Comparison of ENCODE assay signal across 17 mouse cellular contexts in the genomic region with DNA sequence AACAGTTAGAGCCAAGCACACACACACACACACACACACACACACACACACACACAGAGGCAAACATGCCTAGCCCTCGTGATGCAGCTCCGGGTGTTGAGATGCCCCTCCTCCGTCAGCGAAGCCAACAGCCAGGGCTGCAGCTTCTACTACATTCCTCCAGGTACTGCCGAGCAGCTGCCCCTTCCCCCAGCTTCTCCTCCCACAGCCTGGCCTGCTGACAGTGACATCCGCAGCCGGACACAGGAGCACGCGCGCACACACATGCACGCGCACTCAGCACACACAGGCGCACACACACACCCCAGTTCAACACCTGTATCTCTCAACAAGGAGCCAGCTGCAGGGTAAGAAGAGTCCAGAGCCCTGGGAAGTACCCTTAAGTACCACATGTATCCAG. TPM values are rescaled to one million over a fixed set of nuclear protein-coding genes. Genes with fewer than 3 reads are reported as not detected.
DNase-seq lines count a peak whose midpoint lies in the region; ATAC-seq lines count a peak whose summit lies in the region.
"Had no signal": no experiment of that assay in that cellular context is flagged by ENCODE, and none has a peak within 500 bp of the region (broad histone marks: within the 10 kb centered on the region; RNA-seq: fewer than 3 reads in every experiment).

No protein-coding gene starts in this region.

- no peaks in the 10 kb centered on the region for H3K36me3 ChIP-seq in hindbrain, embryonic 11.5 days (ENCODE audit: control insufficient read depth, insufficient read depth, low read length)
- H3K36me3 ChIP-seq in hindbrain, embryonic 10.5 days = no peaks in the 10 kb centered on the region
- H3K36me3 ChIP-seq in midbrain, embryonic 15.5 days (replicated peaks) = no peaks in the 10 kb centered on the region
- H3K36me3 ChIP-seq: embryonic facial prominence, embryonic 12.5 days; G1E; heart, embryonic 13.5 days; liver, embryonic 12.5 days had no signal

- no peak for ATAC-seq in hindbrain, embryonic 11.5 days (ENCODE audit: low FRiP score)
- 0 out of 2 replicates have a peak, but pooled peaks have one; percentile 4 for ATAC-seq in midbrain, embryonic 15.5 days (replicated peaks)
- ATAC-seq: liver, embryonic 12.5 days had no signal

- peaks cover 15% of the 10 kb centered on the region for H3K4me1 ChIP-seq in hindbrain, embryonic 11.5 days (replicated peaks; ENCODE audit: control insufficient read depth, insufficient read depth, low read length)
- H3K4me1 ChIP-seq in hindbrain, embryonic 10.5 days (replicated peaks) = peaks cover 59% of the 10 kb centered on the region
- peaks cover 64% of the 10 kb centered on the region for H3K4me1 ChIP-seq in midbrain, embryonic 15.5 days

- no peak overlapping the region for H3K4me3 ChIP-seq in hindbrain, embryonic 11.5 days (ENCODE audit: low read depth, low read length)
- no peak overlapping the region for H3K4me3 ChIP-seq in hindbrain, embryonic 10.5 days
- H3K4me3 ChIP-seq in midbrain, embryonic 15.5 days = peak overlapping the region; percentile 78
- H3K4me3 ChIP-seq: embryonic facial prominence, embryonic 12.5 days; heart, embryonic 13.5 days; liver, embryonic 12.5 days had no signal

- no peak for DNase-seq in hindbrain, embryonic 11.5 days (ENCODE audit: low spot score)
- DNase-seq in hindbrain, embryonic 10.5 days (ENCODE audit: low spot score) = no peak
- peak; percentile 69 for DNase-seq in right cerebral cortex, postnatal 25 days
- DNase-seq in right cerebral cortex, postnatal 14 days = no peak
- no peak for DNase-seq in frontal cortex, postnatal 10 days (ENCODE audit: low spot score in 2 of 2)
- DNase-seq in cerebellum, adult 8-10 months = no peak
- DNase-seq in heart, adult 9 months (ENCODE audit: low spot score in 2 of 2) = no peak
- DNase-seq: adrenal gland, postnatal 14 days; B cell, adult 2 months; cerebellum, postnatal 25 days; kidney, adult 2 months; lung, postnatal 10 days had no signal

- H3K9me3 ChIP-seq in hindbrain, embryonic 11.5 days (ENCODE audit: control insufficient read depth, low read length) = no peaks in the 10 kb centered on the region
- no peaks in the 10 kb centered on the region for H3K9me3 ChIP-seq in hindbrain, embryonic 10.5 days
- H3K9me3 ChIP-seq in midbrain, embryonic 15.5 days = no peaks in the 10 kb centered on the region
- H3K9me3 ChIP-seq: embryonic facial prominence, embryonic 12.5 days; G1E; heart, embryonic 13.5 days; liver, embryonic 12.5 days had no signal

- 0 out of 2 replicates have a peak overlapping the region, but pooled peaks have one; percentile 17 for H3K4me2 ChIP-seq in hindbrain, embryonic 11.5 days (replicated peaks; ENCODE audit: low read depth, low read length)
- H3K4me2 ChIP-seq in midbrain, embryonic 15.5 days = peak overlapping the region; percentile 83
- H3K4me2 ChIP-seq: embryonic facial prominence, embryonic 12.5 days; heart, embryonic 13.5 days; liver, embryonic 12.5 days had no signal

- WGBS in hindbrain, embryonic 11.5 days = 51% methylated on average over 13 of the region's 13 CpGs
- 56% methylated on average over 13 of the region's 13 CpGs for WGBS in hindbrain, embryonic 10.5 days
- 48% methylated on average over 13 of the region's 13 CpGs for WGBS in midbrain, embryonic 15.5 days

- peaks cover 67% of the 10 kb centered on the region for H3K27me3 ChIP-seq in hindbrain, embryonic 11.5 days (ENCODE audit: control insufficient read depth, insufficient read depth, low read length)
- H3K27me3 ChIP-seq in hindbrain, embryonic 10.5 days (ENCODE audit: insufficient read depth, poor library complexity, severe bottlenecking) = peaks cover 88% of the 10 kb centered on the region
- peaks cover 8% of the 10 kb centered on the region for H3K27me3 ChIP-seq in midbrain, embryonic 15.5 days (replicated peaks)

- no peak overlapping the region for H3K27ac ChIP-seq in hindbrain, embryonic 11.5 days (ENCODE audit: low read depth, low read length)
- no peak overlapping the region for H3K27ac ChIP-seq in hindbrain, embryonic 10.5 days
- peak overlapping the region; percentile 80 for H3K27ac ChIP-seq in midbrain, embryonic 15.5 days
- H3K27ac ChIP-seq: embryonic facial prominence, embryonic 12.5 days; heart, embryonic 13.5 days; liver, embryonic 12.5 days had no signal

- no peak overlapping the region for H3K9ac ChIP-seq in hindbrain, embryonic 11.5 days (ENCODE audit: low read depth, low read length)
- H3K9ac ChIP-seq in midbrain, embryonic 15.5 days = peak overlapping the region; percentile 79
- H3K9ac ChIP-seq: embryonic facial prominence, embryonic 12.5 days; heart, embryonic 13.5 days; liver, embryonic 12.5 days had no signal

RNA-seq across cellular contexts. Expression of gene Elfn2, which starts 1.6 kb away (rescaled TPM):
- polyA plus RNA-seq in hindbrain, embryonic 11.5 days (2014; fragmentation: Nextera tagmentation; extraction: Ambion mirVana) = 0.60 and 0.85 TPM in 2 replicates
- polyA plus RNA-seq in hindbrain, embryonic 10.5 days (2016; fragmentation: Nextera tagmentation; extraction: Ambion mirVana) = 0.24 and 0.39 TPM in 2 replicates
- polyA plus RNA-seq in midbrain, embryonic 15.5 days (2015; fragmentation: Nextera tagmentation; extraction: Ambion mirVana) = 10.1 and 11.1 TPM in 2 replicates
- polyA plus RNA-seq: G1E; liver, embryonic 12.5 days had no signal

RNA-seq across cellular contexts. Expression of gene Mfng, which starts 56.3 kb away (rescaled TPM):
- 34.6 and 34.7 TPM in 2 replicates for polyA plus RNA-seq in hindbrain, embryonic 11.5 days (2014; fragmentation: Nextera tagmentation; extraction: Ambion mirVana)
- 71.6 and 79.0 TPM in 2 replicates for polyA plus RNA-seq in hindbrain, embryonic 10.5 days (2016; fragmentation: Nextera tagmentation; extraction: Ambion mirVana)
- polyA plus RNA-seq in midbrain, embryonic 15.5 days (2015; fragmentation: Nextera tagmentation; extraction: Ambion mirVana) = 27.1 and 30.1 TPM in 2 replicates
- polyA plus RNA-seq: G1E had no signal
